Comparison of ENCODE assay signal across 12 mouse cellular contexts in genomic region chr6:144319717-144320116, GRCm38 (mm10).
"Had no signal": no experiment of that assay in that cellular context is flagged by ENCODE, and none has a peak within 500 bp of the region (broad histone marks: within the 10 kb centered on the region; RNA-seq: fewer than 3 reads in every experiment).

No protein-coding gene starts in this region.

- H3K4me2 ChIP-seq: kidney, embryonic 15.5 days; limb, embryonic 15.5 days; liver, embryonic 12.5 days; lung, embryonic 15.5 days; midbrain, embryonic 12.5 days; neural tube, embryonic 13.5 days had no signal

- H3K4me3 ChIP-seq: kidney, embryonic 15.5 days; limb, embryonic 15.5 days; liver, embryonic 12.5 days; lung, embryonic 15.5 days; midbrain, embryonic 12.5 days; neural tube, embryonic 13.5 days had no signal

- H3K27ac ChIP-seq: kidney, embryonic 15.5 days; limb, embryonic 15.5 days; liver, embryonic 12.5 days; lung, embryonic 15.5 days; midbrain, embryonic 12.5 days; neural tube, embryonic 13.5 days; stomach, postnatal 0 days had no signal

- H3K36me3 ChIP-seq: kidney, embryonic 15.5 days; limb, embryonic 15.5 days; liver, embryonic 12.5 days; lung, embryonic 15.5 days; midbrain, embryonic 12.5 days; neural tube, embryonic 13.5 days had no signal

- ATAC-seq: liver, embryonic 12.5 days; midbrain, embryonic 16.5 days had no signal

- H3K27me3 ChIP-seq: kidney, embryonic 15.5 days; limb, embryonic 15.5 days; liver, embryonic 12.5 days; lung, embryonic 15.5 days; midbrain, embryonic 12.5 days; neural tube, embryonic 13.5 days had no signal

- H3K9ac ChIP-seq: kidney, embryonic 15.5 days; limb, embryonic 15.5 days; liver, embryonic 12.5 days; lung, embryonic 15.5 days; midbrain, embryonic 12.5 days; neural tube, embryonic 13.5 days had no signal

- H3K9me3 ChIP-seq: kidney, embryonic 15.5 days; limb, embryonic 15.5 days; liver, embryonic 12.5 days; lung, embryonic 15.5 days; midbrain, embryonic 12.5 days; neural tube, embryonic 13.5 days had no signal

- H3K4me1 ChIP-seq: kidney, embryonic 15.5 days; limb, embryonic 15.5 days; liver, embryonic 12.5 days; lung, embryonic 15.5 days; neural tube, embryonic 13.5 days had no signal

- DNase-seq: kidney, postnatal 14 days; left cerebral cortex, postnatal 4 days; lung, postnatal 14 days; thymus, postnatal 36 days had no signal
